Comparison of ENCODE assay signal across 9 mouse cellular contexts in the genomic region with DNA sequence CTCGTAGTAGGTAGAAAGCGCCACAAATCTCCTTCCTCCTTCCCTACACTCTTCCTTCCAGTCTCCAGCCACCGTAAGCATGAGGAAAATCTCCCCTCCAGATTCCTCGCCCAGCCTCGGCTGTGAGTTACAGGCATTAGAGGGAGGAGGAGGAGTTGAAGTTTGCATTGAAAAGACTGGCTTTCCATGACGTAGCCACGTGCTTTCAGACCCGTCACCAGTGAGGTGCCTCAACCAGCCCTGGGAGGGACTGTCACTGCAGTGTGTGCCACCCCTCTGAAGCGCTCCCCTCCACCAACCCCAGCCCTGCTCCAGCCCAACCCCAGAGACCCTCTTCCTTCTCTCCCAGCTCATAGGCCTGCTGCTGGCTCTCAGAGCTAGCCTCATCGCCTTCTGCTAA. TPM values are rescaled to one million over a fixed set of nuclear protein-coding genes. Genes with fewer than 3 reads are reported as not detected.
DNase-seq lines count a peak whose midpoint lies in the region; ATAC-seq and TF ChIP-seq lines count a peak whose summit lies in the region.
"Had no signal": no experiment of that assay in that cellular context is flagged by ENCODE, and none has a peak within 500 bp of the region (broad histone marks: within the 10 kb centered on the region; RNA-seq: fewer than 3 reads in every experiment).

No protein-coding gene starts in this region.

- TF ChIP-seq CTCF in CH12.LX (conservative IDR thresholded peaks at IDR 0.05 in 1 of 2, IDR thresholded peaks at IDR 0.05 in 1 of 2; ENCODE audit: low read depth in 2 of 2, low read length in 2 of 2): no peak

- no peaks in the 10 kb centered on the region for H3K9me3 ChIP-seq in CH12.LX (replicated peaks; ENCODE audit: low read length)
- no peaks in the 10 kb centered on the region for H3K9me3 ChIP-seq in forebrain, embryonic 16.5 days (ENCODE audit: control insufficient read depth, low read length)
- H3K9me3 ChIP-seq in midbrain, embryonic 11.5 days (ENCODE audit: control insufficient read depth, low read length): no peaks in the 10 kb centered on the region

- H3K79me2 ChIP-seq in CH12.LX (replicated peaks; ENCODE audit: control insufficient read depth, extremely low read depth, insufficient read depth, poor library complexity, severe bottlenecking): no peaks in the 10 kb centered on the region

- WGBS in forebrain, embryonic 16.5 days: 0% methylated on average over 10 of the region's 10 CpGs
- WGBS in midbrain, embryonic 11.5 days: 2% methylated on average over 10 of the region's 10 CpGs

- no peaks in the 10 kb centered on the region for H3K36me3 ChIP-seq in CH12.LX (replicated peaks in 1 of 2; ENCODE audit: control insufficient read depth in 1 of 2, insufficient read depth in 1 of 2, low read length in 1 of 2)
- H3K36me3 ChIP-seq in forebrain, embryonic 16.5 days (ENCODE audit: control insufficient read depth, insufficient read depth): no peaks in the 10 kb centered on the region
- H3K36me3 ChIP-seq in midbrain, embryonic 11.5 days (ENCODE audit: control insufficient read depth, insufficient read depth, low read length): no peaks in the 10 kb centered on the region

- no peak for DNase-seq in CH12.LX (ENCODE audit: extremely low read depth)
- DNase-seq in cerebellum, adult 18-20 months: peak; percentile 80 to 88
- DNase-seq in layer of hippocampus, adult 18-20 months (ENCODE audit: low spot score in 2 of 2): peak; percentile 79 to 88
- peak; percentile 95 for DNase-seq in midbrain, embryonic 11.5 days (ENCODE audit: low spot score, missing footprints)
- no peak for DNase-seq in testis, postnatal 10 days (ENCODE audit: low spot score)
- no peak for DNase-seq in adrenal gland, adult 8-10 months
- DNase-seq in gastrocnemius, postnatal 36 days: no peak

- in situ Hi-C loops in CH12.LX (cut with MboI; ENCODE audit: low pct_ligation_motif_present, low pct_unique_long_range_greater_than_20kb, low sequenced_read_pairs): no loop called here

- no peak overlapping the region for H3K9ac ChIP-seq in CH12.LX (ENCODE audit: insufficient read depth, low read depth)
- peak overlapping the region; percentile 66 for H3K9ac ChIP-seq in forebrain, embryonic 16.5 days (replicated peaks; ENCODE audit: low read depth, low read length)
- H3K9ac ChIP-seq in midbrain, embryonic 11.5 days (ENCODE audit: low read length): peak overlapping the region; percentile 69
- H3K9ac ChIP-seq: liver, embryonic 14.5 days had no signal

- H3K4me2 ChIP-seq in CH12.LX (ENCODE audit: insufficient read depth, low read depth, poor library complexity, severe bottlenecking): no peak overlapping the region; the same call in 1 of the 2 replicates
- H3K4me2 ChIP-seq in forebrain, embryonic 16.5 days (ENCODE audit: low read length): peak overlapping the region; percentile 85
- H3K4me2 ChIP-seq in midbrain, embryonic 11.5 days: peak overlapping the region; percentile 90

- dilution Hi-C loops in CH12.LX (cut with MboI; ENCODE audit: extremely low pct_ligation_motif_present, extremely low pct_unique_long_range_greater_than_20kb, low sequenced_read_pairs): no loop called here

- no peak overlapping the region for H3K4me3 ChIP-seq in CH12.LX (replicated peaks in 1 of 3; ENCODE audit: low read depth in 2 of 3, low read length in 2 of 3, poor library complexity in 1 of 3)
- peak overlapping the region; percentile 55 for H3K4me3 ChIP-seq in forebrain, embryonic 16.5 days (replicated peaks; ENCODE audit: low read length)
- H3K4me3 ChIP-seq in midbrain, embryonic 11.5 days (ENCODE audit: low read depth, low read length): peak overlapping the region; percentile 49

- TF ChIP-seq POLR2A in CH12.LX (IDR thresholded peaks at IDR 0.05; ENCODE audit: low read depth, low read length): no peak

- peaks cover 4% of the 10 kb centered on the region for H3K27me3 ChIP-seq in CH12.LX (replicated peaks)
- H3K27me3 ChIP-seq in forebrain, embryonic 16.5 days (replicated peaks; ENCODE audit: control insufficient read depth, insufficient read depth, low read length): no peaks in the 10 kb centered on the region
- no peaks in the 10 kb centered on the region for H3K27me3 ChIP-seq in midbrain, embryonic 11.5 days (ENCODE audit: control insufficient read depth, insufficient read depth, low read length)

- intact Hi-C loops in gastrocnemius, postnatal 36 days (cut with DNase I): no loop called here

- TF ChIP-seq EP300 in CH12.LX (IDR thresholded peaks at IDR 0.05; ENCODE audit: low read length): no peak

- H3K4me1 ChIP-seq in CH12.LX (ENCODE audit: control insufficient read depth in 1 of 2, insufficient read depth in 2 of 2): no peaks in the 10 kb centered on the region
- peaks cover 9% of the 10 kb centered on the region for H3K4me1 ChIP-seq in forebrain, embryonic 16.5 days (replicated peaks; ENCODE audit: control insufficient read depth, insufficient read depth, low read length)
- H3K4me1 ChIP-seq in midbrain, embryonic 11.5 days (ENCODE audit: control insufficient read depth, insufficient read depth, low read length): peaks cover 15% of the 10 kb centered on the region

- TF ChIP-seq RAD21 in CH12.LX (IDR thresholded peaks at IDR 0.05; ENCODE audit: low read depth, low read length): no peak

- no peak overlapping the region for H3K27ac ChIP-seq in CH12.LX (ENCODE audit: insufficient read depth, low read depth)
- H3K27ac ChIP-seq in forebrain, embryonic 16.5 days (ENCODE audit: low read length): peak overlapping the region; percentile 76
- no peak overlapping the region; the same call in 1 of the 2 replicates for H3K27ac ChIP-seq in midbrain, embryonic 11.5 days (ENCODE audit: low read depth, low read length)
- H3K27ac ChIP-seq: liver, embryonic 14.5 days had no signal

- peak; percentile 97 for ATAC-seq in forebrain, embryonic 16.5 days
- ATAC-seq in midbrain, embryonic 11.5 days (ENCODE audit: low FRiP score): peak; percentile 94

TF ChIP-seq in CH12.LX, 34 proteins besides CTCF, POLR2A, EP300 and RAD21:
- no peak for TF ChIP-seq TBP (conservative IDR thresholded peaks at IDR 0.05; ENCODE audit: low read depth, low read length)
- TF ChIP-seq BHLHE40 (IDR thresholded peaks at IDR 0.05; ENCODE audit: low read depth, low read length): peak; percentile 14; the same call in 1 of the 2 replicates

RNA-seq across cellular contexts. Expression of a gene that starts 0.5 kb away (rescaled TPM):
- not detected in 2 replicates for total RNA-seq in CH12.LX (2012; rRNA removed)
- total RNA-seq in CH12.LX (2014; rRNA removed): not detected in 2 replicates
- not detected in 2 replicates for polyA plus RNA-seq in CH12.LX (2012; ENCODE audit: insufficient read length, low read depth)
- polyA plus RNA-seq in forebrain, embryonic 16.5 days (2015; fragmentation: Nextera tagmentation; extraction: Ambion mirVana): 33.0 and 37.6 TPM in 2 replicates
- total RNA-seq in layer of hippocampus, adult 18-20 months (2021): 10 to 100 TPM; 33.3 to 35.2 TPM
- polyA plus RNA-seq in midbrain, embryonic 11.5 days (2014; fragmentation: Nextera tagmentation; extraction: Ambion mirVana): 9.6 and 10.5 TPM in 2 replicates
- total RNA-seq in adrenal gland, adult 8-10 months (2022): 1 to 10 TPM; 1.1 to 2.9 (median 1.6) TPM
- total RNA-seq in gastrocnemius, postnatal 36 days (2021): not detected
- polyA plus RNA-seq: liver, embryonic 14.5 days had no signal

Comparison
In these comparisons a context has a peak if more than half of its experiments do, and no peak if none do; other contexts are left out.
1. DNase-seq: peak in cerebellum, adult 18-20 months (2 of 2), layer of hippocampus, adult 18-20 months (2 of 2) and midbrain, embryonic 11.5 days (single experiment); none in CH12.LX (single experiment), testis, postnatal 10 days (single experiment), adrenal gland, adult 8-10 months (single experiment) and gastrocnemius, postnatal 36 days (0 of 2).
2. H3K4me3 ChIP-seq: peak in forebrain, embryonic 16.5 days (single experiment) and midbrain, embryonic 11.5 days (single experiment); none in CH12.LX (0 of 3).
3. RNA of a gene that starts 0.5 kb away (total RNA-seq): 33.3 to 35.2 TPM in layer of hippocampus, adult 18-20 months; 1.1 to 2.9 TPM in adrenal gland, adult 8-10 months, not detected in gastrocnemius, postnatal 36 days and not detected in CH12.LX; every median in the first group is over 4 times any median in the second.